Mouse (Mus musculus) testis, adult 2 months (tissue): Measurements from ENCODE around the gene Rnh1.

ENCODE experiments used
- CTCF ChIP-seq: fragments of 200-500 bp; IDR thresholded peaks from 2 replicates; pipeline ENCODE4 v1.5.1; 2012; ENCODE audit warnings: low read depth, mild to moderate bottlenecking, inconsistent platforms, low read length, moderate library complexity; ENCODE audit not compliant: control insufficient read depth, insufficient read depth, insufficient replicate concordance
- POLR2A ChIP-seq: fragments of 200-500 bp; IDR thresholded peaks from 2 replicates; pipeline ENCODE4 v1.6.1; 2012; ENCODE audit warnings: low read depth, mild to moderate bottlenecking, inconsistent platforms, low read length, moderate library complexity; ENCODE audit not compliant: control insufficient read depth

- no peak; the same call in 1 of the 2 replicates for TF ChIP-seq CTCF
- peak; percentile 93 for TF ChIP-seq POLR2A
Measured at GRCm38 (mm10) chr7:141131024-141131820, 41.4 kb downstream of the Rnh1 start.
